Mouse (Mus musculus): ENCODE results near the gene Lztr1. TPM values are rescaled to one million over a fixed set of nuclear protein-coding genes. Genes with fewer than 3 reads are reported as not detected.

The Lztr1 gene
- polyA plus RNA-seq, 1 experiment from 2014 or later = 87.3 TPM

GRCm38 (mm10) chr16:17564221-17564620 is 55.7 kb downstream of the Lztr1 start:
- peaks cover 47% of the 10 kb centered on the region for H3K27me3 ChIP-seq (ENCODE audit: low read depth, poor library complexity, severe bottlenecking)
- no peaks in the 10 kb centered on the region for H3K36me3 ChIP-seq
- DNase-seq (ENCODE audit: low spot score) = no peak
- H3K4me1 ChIP-seq = peaks cover 35% of the 10 kb centered on the region
- H3K9me3 ChIP-seq (replicated peaks) = no peaks in the 10 kb centered on the region
- WGBS = 85% methylated on average over 2 of the region's 2 CpGs
- H3K4me3 ChIP-seq = no peak overlapping the region
- no peak overlapping the region for H3K27ac ChIP-seq (replicated peaks)

GRCm38 (mm10) chr16:17564771-17565170 is 56.3 kb downstream of the Lztr1 start:
- 72% methylated on average over 3 of the region's 3 CpGs for WGBS
- no peaks in the 10 kb centered on the region for H3K36me3 ChIP-seq
- no peaks in the 10 kb centered on the region for H3K9me3 ChIP-seq (replicated peaks)
- H3K27me3 ChIP-seq (ENCODE audit: low read depth, poor library complexity, severe bottlenecking) = peaks cover 41% of the 10 kb centered on the region
- peaks cover 30% of the 10 kb centered on the region for H3K4me1 ChIP-seq
- DNase-seq (ENCODE audit: low spot score) = no peak
- no peak overlapping the region for H3K27ac ChIP-seq (replicated peaks)
- H3K4me3 ChIP-seq = no peak overlapping the region

DNA sequence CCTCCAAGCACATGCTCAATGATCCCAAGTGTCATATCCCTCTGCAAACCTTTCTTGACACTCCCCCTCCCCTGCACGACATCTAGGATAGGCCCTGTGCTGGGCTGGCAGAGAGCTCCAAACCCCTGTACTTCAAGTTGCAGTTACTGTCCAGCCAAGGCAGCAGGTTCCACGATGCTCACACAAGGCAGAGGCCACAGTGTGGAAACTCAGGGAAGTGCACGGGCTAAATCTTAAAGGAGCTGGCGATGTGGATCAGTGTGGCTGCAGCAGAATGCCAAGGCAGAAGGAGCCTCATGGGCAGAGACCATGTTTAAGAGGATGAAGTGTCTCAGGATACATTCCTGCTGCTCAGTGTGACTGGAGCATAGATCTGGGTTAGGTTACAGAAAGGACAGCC is 57.7 kb downstream of the Lztr1 start:
- Histone ChIP-seq H3K27me3 (ENCODE audit: low read depth, poor library complexity, severe bottlenecking) (peaks cover 30% of the 10 kb centered on the region), H3K27ac (replicated peaks) (no peak overlapping the region), H3K4me1 (peaks cover 16% of the 10 kb centered on the region), H3K36me3 (no peaks in the 10 kb centered on the region), H3K9me3 (replicated peaks) (no peaks in the 10 kb centered on the region), H3K4me3 (no peak overlapping the region)
- DNase-seq (ENCODE audit: low spot score) = no peak
- 32% methylated on average over 4 of the region's 4 CpGs for WGBS

Other genes with a start within 250 kb of the Lztr1 start
- gene Tmem191c, start 232.6 kb upstream of the Lztr1 start, polyA plus RNA-seq (2016; fragmentation: Nextera tagmentation; extraction: Ambion mirVana) = 9.9 and 11.7 TPM in 2 replicates
- gene Serpind1, start 177.3 kb upstream of the Lztr1 start, polyA plus RNA-seq (2016; fragmentation: Nextera tagmentation; extraction: Ambion mirVana) = 0.09 and 0.29 TPM in 2 replicates
- 11.3 and 13.7 TPM in 2 replicates for gene Snap29, start 102.7 kb upstream of the Lztr1 start, polyA plus RNA-seq (2016; fragmentation: Nextera tagmentation; extraction: Ambion mirVana)
- 34.3 and 43.9 TPM in 2 replicates for gene Pi4ka, start 102.4 kb upstream of the Lztr1 start, polyA plus RNA-seq (2016; fragmentation: Nextera tagmentation; extraction: Ambion mirVana)
- gene Crkl, start 56.7 kb upstream of the Lztr1 start, polyA plus RNA-seq (2016; fragmentation: Nextera tagmentation; extraction: Ambion mirVana) = 69.2 and 71.6 TPM in 2 replicates
- 2.6 and 3.5 TPM in 2 replicates for gene Aifm3, start 19.1 kb upstream of the Lztr1 start, polyA plus RNA-seq (2016; fragmentation: Nextera tagmentation; extraction: Ambion mirVana)
- gene Thap7, start 22.4 kb downstream of the Lztr1 start, polyA plus RNA-seq (2016; fragmentation: Nextera tagmentation; extraction: Ambion mirVana) = 52.0 and 56.9 TPM in 2 replicates
- 0.17 and 0.27 TPM in 2 replicates for gene Lrrc74b, start 52.6 kb downstream of the Lztr1 start, polyA plus RNA-seq (2016; fragmentation: Nextera tagmentation; extraction: Ambion mirVana)
- gene P2rx6, start 53.2 kb downstream of the Lztr1 start, polyA plus RNA-seq (2016; fragmentation: Nextera tagmentation; extraction: Ambion mirVana) = 0.62 and 0.75 TPM in 2 replicates
- 2.4 and 2.6 TPM in 2 replicates for gene Slc7a4, start 74.5 kb downstream of the Lztr1 start, polyA plus RNA-seq (2016; fragmentation: Nextera tagmentation; extraction: Ambion mirVana)
- 47.3 and 52.2 TPM in 2 replicates for gene Smpd4, start 110.7 kb downstream of the Lztr1 start, polyA plus RNA-seq (2016; fragmentation: Nextera tagmentation; extraction: Ambion mirVana)
- gene Ccdc74a, start 137.8 kb downstream of the Lztr1 start, polyA plus RNA-seq (2016; fragmentation: Nextera tagmentation; extraction: Ambion mirVana) = 6.4 and 8.1 TPM in 2 replicates
- 45.2 and 47.8 TPM in 2 replicates for gene Med15, start 224.2 kb downstream of the Lztr1 start, polyA plus RNA-seq (2016; fragmentation: Nextera tagmentation; extraction: Ambion mirVana)